Mouse (Mus musculus) lung, embryonic 15.5 days (tissue): ENCODE results near the gene Rp9. TPM values are rescaled to one million over a fixed set of nuclear protein-coding genes. Genes with fewer than 3 reads are reported as not detected.
"Not testable (repeated sequence)": the region's sequence is repeated elsewhere in the genome, so short reads cannot be mapped to it uniquely, and the experiment has no call there.

Experiments used
- ATAC-seq: fragments of 200-750 bp; cut with Nextera tagmentation; 2 replicates; pipeline ENCODE4 v1.8.0; 2017; ENCODE audit warnings: moderate number of reproducible peaks, borderline replicate concordance; ENCODE audit not compliant: low FRiP score, low TSS enrichment; ENCODE audit errors: extremely low read depth
- H3K27ac ChIP-seq: fragments of 300-500 bp; sonication (generic); 2 replicates; pipeline ENCODE4 v1.5.1; 2015; ENCODE audit warnings: moderate library complexity, mild to moderate bottlenecking, inconsistent platforms
- H3K27me3 ChIP-seq: fragments of 300-500 bp; sonication (generic); 2 replicates; pipeline ENCODE4 v1.6.1; 2015; ENCODE audit warnings: inconsistent platforms
- H3K36me3 ChIP-seq: fragments of 300-500 bp; sonication (generic); 2 replicates; pipeline ENCODE4 v1.6.1; 2015; ENCODE audit warnings: inconsistent platforms
- H3K4me1 ChIP-seq: fragments of 300-500 bp; sonication (generic); 2 replicates; pipeline ENCODE4 v1.6.1; 2015; ENCODE audit warnings: inconsistent platforms
- H3K4me2 ChIP-seq: fragments of 300-500 bp; sonication (generic); 2 replicates; pipeline ENCODE4 v1.6.1; 2015; ENCODE audit warnings: inconsistent platforms, mild to moderate bottlenecking, moderate library complexity
- H3K4me3 ChIP-seq: fragments of 300-500 bp; sonication (generic); 2 replicates; pipeline ENCODE4 v1.5.1; 2015; ENCODE audit warnings: mild to moderate bottlenecking, inconsistent platforms
- H3K9ac ChIP-seq: fragments of 300-500 bp; sonication (generic); 2 replicates; pipeline ENCODE4 v1.6.1; 2015; ENCODE audit warnings: inconsistent platforms
- H3K9me3 ChIP-seq: fragments of 300-500 bp; sonication (generic); 2 replicates; pipeline ENCODE4 v1.6.1; 2016; ENCODE audit warnings: inconsistent platforms
- WGBS: fragments of 180-500 bp; shearing (Covaris S2); methylation state at CpG from one replicate; pipeline ENCODE4 v1.1.7; 2015; 5-methylcytosine and 5-hydroxymethylcytosine counted together
- polyA plus RNA-seq: library from polyadenylated mRNA; unstranded; fragments of >200 nt; fragmentation: Nextera tagmentation; extraction: Ambion mirVana; gene quantifications from 2 replicates; pipeline ENCODE4 v1.2.1, GENCODE M21; 2015

Gene Rp9
- polyA plus RNA-seq, 1 experiment from 2014 or later = 68.8 TPM

- Histone ChIP-seq H3K9ac (no peak overlapping the region), H3K4me3 (no peak overlapping the region), H3K9me3 (no peaks in the 10 kb centered on the region), H3K27me3 (no peaks in the 10 kb centered on the region), H3K4me2 (no peak overlapping the region), H3K27ac (no peak overlapping the region), H3K36me3 (peaks cover 58% of the 10 kb centered on the region), H3K4me1 (no peaks in the 10 kb centered on the region)
- 73% methylated on average over 11 of the region's 11 CpGs for WGBS
- no peak for ATAC-seq
Measured at GRCm38 (mm10) chr9:22457142-22457835, 12.3 kb downstream of the Rp9 start.

- no peaks in the 10 kb centered on the region for H3K9me3 ChIP-seq
- no peak overlapping the region for H3K4me3 ChIP-seq
- peaks cover 73% of the 10 kb centered on the region for H3K36me3 ChIP-seq
- H3K27me3 ChIP-seq = no peaks in the 10 kb centered on the region
- no peak overlapping the region for H3K27ac ChIP-seq
- no peaks in the 10 kb centered on the region for H3K4me1 ChIP-seq
- no peak overlapping the region for H3K9ac ChIP-seq
- no peak for ATAC-seq
- H3K4me2 ChIP-seq = no peak overlapping the region
Measured at GRCm38 (mm10) chr9:22455041-22455440, 14.5 kb downstream of the Rp9 start.

- H3K9me3 ChIP-seq, H3K4me3 ChIP-seq, ATAC-seq, H3K4me1 ChIP-seq, H3K27me3 ChIP-seq, H3K4me2 ChIP-seq, H3K27ac ChIP-seq, H3K9ac ChIP-seq: not testable (repeated sequence)
- 85% methylated on average over 8 of the region's 8 CpGs for WGBS
- peaks cover 77% of the 10 kb centered on the region for H3K36me3 ChIP-seq
Measured at GRCm38 (mm10) chr9:22453990-22454389, 15.6 kb downstream of the Rp9 start, which contains the start of gene Gm17545. Gene Gm17545 (plus strand): TSS chr9:22454290.

GRCm38 (mm10) chr9:22453501-22453924 is 16.0 kb downstream of the Rp9 start:
- 81% methylated on average over 10 of the region's 10 CpGs for WGBS
- no peaks in the 10 kb centered on the region for H3K4me1 ChIP-seq
- H3K27me3 ChIP-seq = no peaks in the 10 kb centered on the region
- H3K4me2 ChIP-seq = no peak overlapping the region
- no peaks in the 10 kb centered on the region for H3K9me3 ChIP-seq
- H3K27ac ChIP-seq = no peak overlapping the region
- H3K9ac ChIP-seq = no peak overlapping the region
- no peak overlapping the region for H3K4me3 ChIP-seq
- peaks cover 82% of the 10 kb centered on the region for H3K36me3 ChIP-seq
- ATAC-seq = no peak

- Histone ChIP-seq H3K9ac (no peak overlapping the region), H3K27ac (no peak overlapping the region), H3K4me1 (no peaks in the 10 kb centered on the region), H3K9me3 (no peaks in the 10 kb centered on the region), H3K4me3 (no peak overlapping the region), H3K36me3 (peaks cover 89% of the 10 kb centered on the region), H3K27me3 (no peaks in the 10 kb centered on the region), H3K4me2 (no peak overlapping the region)
- 83% methylated on average over 10 of the region's 10 CpGs for WGBS
- no peak for ATAC-seq
Measured at GRCm38 (mm10) chr9:22452697-22453096, 16.8 kb downstream of the Rp9 start.

- ATAC-seq = no peak
- 88% methylated on average over 6 of the region's 6 CpGs for WGBS
- Histone ChIP-seq H3K27me3 (no peaks in the 10 kb centered on the region), H3K9me3 (no peaks in the 10 kb centered on the region), H3K4me1 (no peaks in the 10 kb centered on the region), H3K36me3 (peaks cover 68% of the 10 kb centered on the region), H3K4me2 (no peak overlapping the region), H3K9ac (no peak overlapping the region), H3K4me3 (no peak overlapping the region), H3K27ac (no peak overlapping the region)
Measured at GRCm38 (mm10) chr9:22449209-22449608, 20.3 kb downstream of the Rp9 start.

GRCm38 (mm10) chr9:22448420-22448819 is 21.1 kb downstream of the Rp9 start:
- H3K4me2 ChIP-seq = no peak overlapping the region
- no peak overlapping the region for H3K4me3 ChIP-seq
- no peak overlapping the region for H3K9ac ChIP-seq
- H3K9me3 ChIP-seq = no peaks in the 10 kb centered on the region
- no peaks in the 10 kb centered on the region for H3K4me1 ChIP-seq
- H3K27ac ChIP-seq = no peak overlapping the region
- H3K36me3 ChIP-seq = peaks cover 62% of the 10 kb centered on the region
- no peaks in the 10 kb centered on the region for H3K27me3 ChIP-seq
- 84% methylated on average over 13 of the region's 13 CpGs for WGBS
- no peak for ATAC-seq

- no peak for ATAC-seq
- H3K4me3 ChIP-seq = no peak overlapping the region
- 74% methylated on average over 5 of the region's 5 CpGs for WGBS
- no peaks in the 10 kb centered on the region for H3K4me1 ChIP-seq
- no peak overlapping the region for H3K27ac ChIP-seq
- H3K4me2 ChIP-seq = no peak overlapping the region
- peaks cover 50% of the 10 kb centered on the region for H3K36me3 ChIP-seq
- no peaks in the 10 kb centered on the region for H3K27me3 ChIP-seq
- H3K9me3 ChIP-seq = no peaks in the 10 kb centered on the region
- H3K9ac ChIP-seq = no peak overlapping the region
Measured at GRCm38 (mm10) chr9:22447213-22447612, 22.3 kb downstream of the Rp9 start.

- WGBS = 84% methylated on average over 1 of the region's 1 CpGs
- H3K36me3 ChIP-seq = peaks cover 31% of the 10 kb centered on the region
- ATAC-seq = no peak
Measured at GRCm38 (mm10) chr9:22445123-22445522, 24.4 kb downstream of the Rp9 start.

GRCm38 (mm10) chr9:22443157-22443556 is 26.4 kb downstream of the Rp9 start:
- WGBS = 85% methylated on average over 10 of the region's 10 CpGs
- Histone ChIP-seq H3K27me3 (no peaks in the 10 kb centered on the region), H3K4me1 (no peaks in the 10 kb centered on the region), H3K4me2 (no peak overlapping the region), H3K27ac (no peak overlapping the region), H3K4me3 (no peak overlapping the region), H3K9ac (no peak overlapping the region), H3K36me3 (peaks cover 18% of the 10 kb centered on the region), H3K9me3 (no peaks in the 10 kb centered on the region)
- ATAC-seq = no peak

More at GRCm38 (mm10) chr9:22445123-22445522, 24.4 kb downstream of the Rp9 start:
- Histone ChIP-seq H3K4me2 (no peak overlapping the region), H3K9me3 (no peaks in the 10 kb centered on the region), H3K4me1 (no peaks in the 10 kb centered on the region), H3K27ac (no peak overlapping the region), H3K4me3 (no peak overlapping the region), H3K27me3 (no peaks in the 10 kb centered on the region), H3K9ac (no peak overlapping the region)

- no peak overlapping the region for H3K4me3 ChIP-seq
- no peaks in the 10 kb centered on the region for H3K4me1 ChIP-seq
- no peak for ATAC-seq
- H3K27ac ChIP-seq = no peak overlapping the region
- 57% methylated on average over 1 of the region's 1 CpGs for WGBS
- H3K36me3 ChIP-seq = no peaks in the 10 kb centered on the region
- H3K4me2 ChIP-seq = no peak overlapping the region
- H3K9me3 ChIP-seq = no peaks in the 10 kb centered on the region
- H3K27me3 ChIP-seq = no peaks in the 10 kb centered on the region
- no peak overlapping the region for H3K9ac ChIP-seq
Measured at GRCm38 (mm10) chr9:22438826-22439225, 30.7 kb downstream of the Rp9 start.

GRCm38 (mm10) chr9:22434101-22434500 is 35.4 kb downstream of the Rp9 start:
- WGBS = 87% methylated on average over 2 of the region's 2 CpGs

More at GRCm38 (mm10) chr9:22434101-22434500, 35.4 kb downstream of the Rp9 start:
- Histone ChIP-seq H3K27me3 (no peaks in the 10 kb centered on the region), H3K36me3 (no peaks in the 10 kb centered on the region), H3K4me1 (peaks cover 11% of the 10 kb centered on the region), H3K27ac (no peak overlapping the region), H3K4me2 (no peak overlapping the region), H3K4me3 (no peak overlapping the region), H3K9ac (no peak overlapping the region), H3K9me3 (no peaks in the 10 kb centered on the region)
- ATAC-seq = no peak
